Mouse (Mus musculus) CH12.LX (cell line): ENCODE measurements around the gene Tia1. TPM values are rescaled to one million over a fixed set of nuclear protein-coding genes. Genes with fewer than 3 reads are reported as not detected.

Source experiments
- DNase-seq: peaks from one replicate; pipeline ENCODE4 v3.0.0-alpha.2; 2013; ENCODE audit errors: extremely low read depth
- H3K27ac ChIP-seq: 2 replicates; pipeline ENCODE4 v1.5.1; 2012; ENCODE audit warnings: low read depth, mild to moderate bottlenecking, control low read depth, moderate library complexity; ENCODE audit not compliant: insufficient read depth
- H3K27me3 ChIP-seq: replicated peaks from 2 replicates; pipeline ENCODE3; 2012; ENCODE audit warnings: inconsistent platforms
- H3K36me3 ChIP-seq, 2 experiments: replicated peaks in 1 of 2; 2 replicates each; pipeline versions ENCODE3 to v1.6.1; 2012; ENCODE audit warnings: inconsistent platforms in 1 of 2, low read length in 1 of 2, mild to moderate bottlenecking in 1 of 2, mixed read lengths in 1 of 2, moderate library complexity in 1 of 2; ENCODE audit not compliant: control insufficient read depth in 1 of 2, insufficient read depth in 1 of 2
- H3K4me1 ChIP-seq, 2 experiments: 2 replicates each; pipeline ENCODE4 v1.6.1; 2012; ENCODE audit warnings: inconsistent platforms in 1 of 2, moderate library complexity in 1 of 2; ENCODE audit not compliant: insufficient read depth in 2 of 2, control insufficient read depth in 1 of 2
- H3K4me2 ChIP-seq: 2 replicates; pipeline ENCODE4 v1.6.1; 2012; ENCODE audit warnings: low read depth, mild to moderate bottlenecking, control low read depth; ENCODE audit not compliant: poor library complexity, insufficient read depth, severe bottlenecking
- H3K4me3 ChIP-seq, 3 experiments: fragments of 150-350 bp in 1 of 3; sonication (generic) in 1 of 3; replicated peaks in 1 of 3; 2 replicates each; pipeline versions ENCODE3 to v1.5.1; 2011 to 2012; ENCODE audit warnings: low read depth in 2 of 3, low read length in 2 of 3, mild to moderate bottlenecking in 2 of 3, moderate library complexity in 2 of 3, control low read depth in 1 of 3, improper control_type of control experiment in 1 of 3, inconsistent platforms in 1 of 3, mixed read lengths in 1 of 3; ENCODE audit not compliant: poor library complexity in 1 of 3
- H3K79me2 ChIP-seq: replicated peaks from 2 replicates; pipeline ENCODE4 v1.6.1; 2012; ENCODE audit warnings: mild to moderate bottlenecking, moderate library complexity; ENCODE audit not compliant: control insufficient read depth, poor library complexity, insufficient read depth, severe bottlenecking; ENCODE audit errors: extremely low read depth
- H3K9ac ChIP-seq: 2 replicates; pipeline ENCODE4 v1.6.1; 2012; ENCODE audit warnings: low read depth, mild to moderate bottlenecking, control low read depth, moderate library complexity; ENCODE audit not compliant: insufficient read depth
- H3K9me3 ChIP-seq: replicated peaks from 2 replicates; pipeline ENCODE3; 2012; ENCODE audit warnings: low read length, inconsistent platforms, mixed read lengths
- CHD1 ChIP-seq: IDR thresholded peaks from 2 replicates; pipeline ENCODE4 v1.6.1; 2012; ENCODE audit warnings: low read depth, low read length, improper control_type of control experiment, inconsistent platforms
- CHD2 ChIP-seq: IDR thresholded peaks from 2 replicates; pipeline ENCODE4 v1.6.1; 2011; ENCODE audit warnings: low read length, improper control_type of control experiment
- CTCF ChIP-seq, 2 experiments: IDR thresholded peaks in 1 of 2; conservative IDR thresholded peaks in 1 of 2; 2 replicates each; pipeline ENCODE4 v1.5.1; 2011 to 2012; ENCODE audit warnings: low read depth in 2 of 2, low read length in 2 of 2, improper control_type of control experiment in 1 of 2, inconsistent platforms in 1 of 2, mild to moderate bottlenecking in 1 of 2, moderate library complexity in 1 of 2
- EP300 ChIP-seq: IDR thresholded peaks from 2 replicates; pipeline ENCODE4 v1.6.1; 2011; ENCODE audit warnings: low read length, improper control_type of control experiment
- GABPA ChIP-seq: IDR thresholded peaks from 2 replicates; pipeline ENCODE4 v1.6.1; 2012; ENCODE audit warnings: low read depth, low read length, improper control_type of control experiment, inconsistent platforms; ENCODE audit not compliant: insufficient replicate concordance
- HCFC1 ChIP-seq: IDR thresholded peaks from 2 replicates; pipeline ENCODE4 v1.6.1; 2012; ENCODE audit warnings: low read depth, mild to moderate bottlenecking, inconsistent platforms, low read length, improper control_type of control experiment
- IRF4 ChIP-seq: IDR thresholded peaks from 2 replicates; pipeline ENCODE4 v1.6.1; 2014; ENCODE audit warnings: low read depth, mild to moderate bottlenecking, inconsistent platforms, low read length, improper control_type of control experiment
- JUN ChIP-seq: IDR thresholded peaks from 2 replicates; pipeline ENCODE4 v1.6.1; 2011; ENCODE audit warnings: low read depth, mild to moderate bottlenecking, low read length, improper control_type of control experiment, moderate library complexity; ENCODE audit not compliant: insufficient read depth
- MAZ ChIP-seq: IDR thresholded peaks from 2 replicates; pipeline ENCODE4 v1.6.1; 2012; ENCODE audit warnings: low read depth, mild to moderate bottlenecking, inconsistent platforms, low read length, improper control_type of control experiment, moderate library complexity
- MYC ChIP-seq: IDR thresholded peaks from 2 replicates; pipeline ENCODE4 v1.6.1; 2011; ENCODE audit warnings: low read depth, mild to moderate bottlenecking, improper control_type of control experiment, low read length
- NRF1 ChIP-seq: IDR thresholded peaks from 2 replicates; pipeline ENCODE4 v1.6.1; 2014; ENCODE audit warnings: low read depth, mild to moderate bottlenecking, inconsistent platforms, low read length, improper control_type of control experiment, moderate library complexity
- PAX5 ChIP-seq: IDR thresholded peaks from 2 replicates; pipeline ENCODE4 v1.6.1; 2012; ENCODE audit warnings: low read length, inconsistent platforms, mixed read lengths
- POLR2AphosphoS2 ChIP-seq: IDR thresholded peaks from 2 replicates; pipeline ENCODE4 v1.6.1; 2011; ENCODE audit warnings: low read depth, low read length, improper control_type of control experiment
- SIN3A ChIP-seq: IDR thresholded peaks from 2 replicates; pipeline ENCODE4 v1.6.1; 2012; ENCODE audit warnings: low read length, improper control_type of control experiment, inconsistent platforms
- ZC3H11A ChIP-seq: IDR thresholded peaks from 2 replicates; pipeline ENCODE4 v1.6.1; 2012; ENCODE audit warnings: low read depth, mild to moderate bottlenecking, inconsistent platforms, low read length, improper control_type of control experiment
- ZKSCAN1 ChIP-seq: IDR thresholded peaks from 2 replicates; pipeline ENCODE4 v1.6.1; 2012; ENCODE audit warnings: low read depth, inconsistent platforms, low read length, improper control_type of control experiment, borderline replicate concordance
- ZMIZ1 ChIP-seq: IDR thresholded peaks from 2 replicates; pipeline ENCODE4 v1.6.1; 2012; ENCODE audit warnings: low read depth, mild to moderate bottlenecking, inconsistent platforms, low read length, improper control_type of control experiment
- dilution Hi-C: fragments of 300-500 bp; cut with MboI; formaldehyde crosslinking; loops from 2 replicates; pipeline ENCODE4 v1.14.3; 2020; ENCODE audit warnings: low sequenced_read_pairs; ENCODE audit not compliant: extremely low pct_unique_long_range_greater_than_20kb, extremely low pct_ligation_motif_present
- in situ Hi-C: fragments of 300-500 bp; cut with MboI; formaldehyde crosslinking; loops from 3 replicates; pipeline ENCODE4 v1.14.3; 2019; ENCODE audit warnings: low sequenced_read_pairs, low pct_ligation_motif_present, low pct_unique_long_range_greater_than_20kb, mixed read lengths
- polyA plus RNA-seq: library from polyadenylated mRNA; unstranded; fragments of >175 nt; gene quantifications from 2 replicates; pipeline ENCODE4 v1.2.1, GENCODE M21; 2012; ENCODE audit warnings: low read depth; ENCODE audit not compliant: insufficient read length
- total RNA-seq, 2 experiments: library from RNA; depleted of rRNA; stranded (reverse); fragments of 300-350 nt in 1 of 2; fragments of >200 nt in 1 of 2; gene quantifications; 2 replicates each; pipeline ENCODE4 v1.2.3; 2012 to 2014

Gene Tia1
- total and polyA plus RNA-seq, 3 experiments, result 31.8 to 41.4 (median 34.0) TPM

GRCm38 (mm10) chr6:86387313-86387712 is 16.7 kb upstream of the Tia1 start:
- Histone ChIP-seq H3K36me3 (peaks cover 32 to 54% of the 10 kb centered on the region in 2 experiments), H3K9me3 (no peaks in the 10 kb centered on the region), H3K4me2 (no peak overlapping the region), H3K27ac (no peak overlapping the region), H3K27me3 (no peaks in the 10 kb centered on the region), H3K79me2 (no peaks in the 10 kb centered on the region), H3K4me1 (no peaks in the 10 kb centered on the region), H3K9ac (no peak overlapping the region), H3K4me3 (no peak overlapping the region)
- DNase-seq, result no peak
- dilution Hi-C loops, result no loop called here
- in situ Hi-C loops, result no loop called here
- TF ChIP-seq HCFC1 (no peak), NRF1 (no peak), SIN3A (no peak), JUN (no peak), CHD2 (no peak), EP300 (no peak), ZKSCAN1 (no peak), MAZ (no peak), GABPA (no peak), PAX5 (no peak), CTCF (conservative IDR thresholded peaks at IDR 0.05 in 1 of 2, IDR thresholded peaks at IDR 0.05 in 1 of 2; ENCODE audit: low read depth in 2 of 2, low read length in 2 of 2) (no peak), ZC3H11A (no peak), POLR2AphosphoS2 (no peak), ZMIZ1 (no peak), CHD1 (no peak), MYC (no peak)

GRCm38 (mm10) chr6:86388461-86388860 is 15.6 kb upstream of the Tia1 start:
- H3K79me2 ChIP-seq, result no peaks in the 10 kb centered on the region
- H3K36me3 ChIP-seq, result peaks cover 33 to 58% of the 10 kb centered on the region in 2 experiments
- H3K9ac ChIP-seq, result no peak overlapping the region
- H3K9me3 ChIP-seq, result no peaks in the 10 kb centered on the region
- H3K27ac ChIP-seq, result no peak overlapping the region
- in situ Hi-C loops, result no loop called here
- H3K4me1 ChIP-seq, result no peaks in the 10 kb centered on the region
- H3K4me3 ChIP-seq, result no peak overlapping the region
- H3K4me2 ChIP-seq, result no peak overlapping the region
- H3K27me3 ChIP-seq, result no peaks in the 10 kb centered on the region
- TF ChIP-seq MYC (no peak), JUN (no peak), IRF4 (no peak), POLR2AphosphoS2 (no peak)
- dilution Hi-C loops, result no loop called here
- DNase-seq, result no peak
